8 mouse cellular contexts compared by ENCODE assay signal in genomic region chr4:134946024-134946744, GRCm38 (mm10). TPM values are rescaled to one million over a fixed set of nuclear protein-coding genes. Genes with fewer than 3 reads are reported as not detected.
DNase-seq lines count a peak whose midpoint lies in the region; ATAC-seq and TF ChIP-seq lines count a peak whose summit lies in the region.

No protein-coding gene starts in this region.

- peak; percentile 63 for DNase-seq in T-cell, adult 2 months (ENCODE audit: low spot score)
- DNase-seq in cerebellum, postnatal 36 days, result peak; percentile 77 to 83
- DNase-seq in gastrocnemius, adult 18-20 months (ENCODE audit: low spot score), result peak; percentile 76
- DNase-seq in hindbrain, embryonic 14.5 days (ENCODE audit: low spot score), result peak; percentile 89
- DNase-seq in left cerebral cortex, adult 2 months (ENCODE audit: extremely low spot score in 1 of 2, low spot score in 2 of 2), result peak; percentile 76
- DNase-seq in lung, postnatal 4 days, result peak; percentile 63 to 82
- DNase-seq in retina, postnatal 1 day, result peak; percentile 88
- peak; percentile 65 for DNase-seq in urinary bladder, postnatal 25 days (ENCODE audit: low spot score)

- intact Hi-C loops in left cerebral cortex, adult 2 months (cut with DNase I), result loop anchor here (1.0 to 5.0 kb wide), 4 partner anchors 121 to 373 kb away; no protein-coding TSS in a partner anchor

- peaks cover 7% of the 10 kb centered on the region for H3K27me3 ChIP-seq in hindbrain, embryonic 14.5 days (ENCODE audit: control insufficient read depth, insufficient read depth, low read length)

- H3K4me2 ChIP-seq in hindbrain, embryonic 14.5 days (replicated peaks), result peak overlapping the region; percentile 55

- ATAC-seq in hindbrain, embryonic 14.5 days (ENCODE audit: low FRiP score), result peak; percentile 59; the same call in 1 of the 2 replicates

- no peak overlapping the region for H3K27ac ChIP-seq in hindbrain, embryonic 14.5 days
- no peak overlapping the region for H3K27ac ChIP-seq in left cerebral cortex, adult 2 months

- TF ChIP-seq CTCF in left cerebral cortex, adult 2 months (IDR thresholded peaks at IDR 0.05), result peak; percentile 91

- H3K4me1 ChIP-seq in hindbrain, embryonic 14.5 days (replicated peaks; ENCODE audit: control insufficient read depth, insufficient read depth, low read length), result peaks cover 4% of the 10 kb centered on the region; the same call in 1 of the 2 replicates

- H3K9ac ChIP-seq in hindbrain, embryonic 14.5 days, result peak overlapping the region; percentile 37; the same call in 1 of the 2 replicates

- H3K36me3 ChIP-seq in hindbrain, embryonic 14.5 days (replicated peaks; ENCODE audit: control insufficient read depth, insufficient read depth), result no peaks in the 10 kb centered on the region

- no peaks in the 10 kb centered on the region for H3K9me3 ChIP-seq in hindbrain, embryonic 14.5 days (ENCODE audit: control insufficient read depth, low read length)

- 12% methylated on average over 17 of the region's 17 CpGs for WGBS in hindbrain, embryonic 14.5 days

- H3K4me3 ChIP-seq in hindbrain, embryonic 14.5 days (replicated peaks; ENCODE audit: low read length), result no peak overlapping the region
- peak overlapping the region; percentile 9; the same call in 1 of the 2 replicates for H3K4me3 ChIP-seq in left cerebral cortex, adult 2 months

RNA-seq across cellular contexts. Expression of gene Syf2, which starts 15.5 kb away (rescaled TPM):
- total RNA-seq in gastrocnemius, adult 18-20 months (2021), result 10 to 100 TPM; 43.3 to 43.9 TPM
- polyA plus RNA-seq in hindbrain, embryonic 14.5 days (2014; fragmentation: Nextera tagmentation; extraction: Ambion mirVana), result 47.7 and 50.2 TPM in 2 replicates
- 10 to 100 TPM; 53.9 to 58.7 TPM for total RNA-seq in left cerebral cortex, adult 2 months (2021)

RNA-seq across cellular contexts. Expression of gene Rsrp1, which starts 22.8 kb away (rescaled TPM):
- total RNA-seq in gastrocnemius, adult 18-20 months (2021), result 100 to 1,000 TPM; 149 to 155 TPM
- 405 and 417 TPM in 2 replicates for polyA plus RNA-seq in hindbrain, embryonic 14.5 days (2014; fragmentation: Nextera tagmentation; extraction: Ambion mirVana)
- 100 to 1,000 TPM; 284 to 304 TPM for total RNA-seq in left cerebral cortex, adult 2 months (2021)

RNA-seq across cellular contexts. Expression of gene Tmem50a, which starts 31.4 kb away (rescaled TPM):
- 10 to 100 TPM; 29.9 to 31.9 TPM for total RNA-seq in gastrocnemius, adult 18-20 months (2021)
- polyA plus RNA-seq in hindbrain, embryonic 14.5 days (2014; fragmentation: Nextera tagmentation; extraction: Ambion mirVana), result 197 and 203 TPM in 2 replicates
- total RNA-seq in left cerebral cortex, adult 2 months (2021), result 100 to 1,000 TPM; 113 to 116 TPM
